Mouse (Mus musculus): ENCODE measurements around the gene Zfp318.

- no peak for TF ChIP-seq CTCF (IDR thresholded peaks at IDR 0.05; ENCODE audit: insufficient read depth, low read depth, low read length)
- TF ChIP-seq POLR2A (IDR thresholded peaks at IDR 0.05; ENCODE audit: insufficient read depth, low read depth, low read length) = no peak
Measured at GRCm38 (mm10) chr17:46371783-46372182, 11.7 kb upstream of the Zfp318 start.
